Mouse (Mus musculus): ENCODE results near the gene Hsd3b2.
"Not testable (repeated sequence)": the region's sequence is repeated elsewhere in the genome, so short reads cannot be mapped to it uniquely, and the experiment has no call there.

The Hsd3b2 gene

GRCm38 (mm10) chr3:98724376-98724775, at the start of gene Hsd3b2:
Hsd3b2 (minus strand) TSS chr3:98724543.
- no peak for DNase-seq

GRCm38 (mm10) chr3:98764155-98764554, 39.8 kb upstream of the Hsd3b2 start:
- no peak for DNase-seq

- no peak for DNase-seq
These were observed 32.5 kb upstream of the Hsd3b2 start for GRCm38 (mm10) chr3:98756836-98757235.

GRCm38 (mm10) chr3:98752171-98752570, 27.8 kb upstream of the Hsd3b2 start:
- DNase-seq: no peak

- not testable (repeated sequence) for DNase-seq
These were observed 16.7 kb upstream of the Hsd3b2 start for GRCm38 (mm10) chr3:98741043-98741442.

- no peak for DNase-seq
These were observed 10.0 kb upstream of the Hsd3b2 start for GRCm38 (mm10) chr3:98734340-98734739.

GRCm38 (mm10) chr3:98733724-98734123, 9.4 kb upstream of the Hsd3b2 start:
- no peak for DNase-seq

GRCm38 (mm10) chr3:98726281-98726680, 1.9 kb upstream of the Hsd3b2 start:
- no peak for DNase-seq

- DNase-seq: no peak
These were observed 3.6 kb downstream of the Hsd3b2 start for GRCm38 (mm10) chr3:98720740-98721139.

GRCm38 (mm10) chr3:98682401-98682800, 41.9 kb downstream of the Hsd3b2 start:
- DNase-seq: no peak

- no peak for DNase-seq
These were observed 43.6 kb downstream of the Hsd3b2 start for GRCm38 (mm10) chr3:98680786-98681185.
